Mouse (Mus musculus) liver, adult 2 months (tissue): ENCODE data around the gene Taar7d.

Experiments used
- CTCF ChIP-seq: fragments of 200-500 bp; IDR thresholded peaks from 2 replicates; pipeline ENCODE4 v1.5.1; 2011; ENCODE audit warnings: low read depth, low read length, control low read depth
- POLR2A ChIP-seq: fragments of 200-500 bp; IDR thresholded peaks from 2 replicates; pipeline ENCODE4 v1.6.1; 2011; ENCODE audit warnings: low read length, control low read depth; ENCODE audit not compliant: insufficient read depth; ENCODE audit errors: extremely low read depth

- TF ChIP-seq CTCF: no peak
- TF ChIP-seq POLR2A: no peak
These were observed 32.0 kb downstream of the Taar7d start for GRCm38 (mm10) chr10:24058986-24059385.
